Mouse (Mus musculus): ENCODE measurements around the gene Ciapin1. TPM values are rescaled to one million over a fixed set of nuclear protein-coding genes. Genes with fewer than 3 reads are reported as not detected.

Gene Ciapin1
- total and polyA plus RNA-seq, 2 experiments from 2014 or later: 62.5 to 144 TPM

GRCm38 (mm10) chr8:94874358-94874757 is 36.2 kb upstream of the Ciapin1 start:
- H3K4me1 ChIP-seq (ENCODE audit: insufficient read depth, low read length): peaks cover 29% of the 10 kb centered on the region

GRCm38 (mm10) chr8:94872576-94872975 is 34.4 kb upstream of the Ciapin1 start:
- Histone ChIP-seq H3K4me2 (ENCODE audit: low read depth, low read length) (0 out of 2 replicates have a peak overlapping the region, but pooled peaks have one; percentile 5), H3K9ac (replicated peaks; ENCODE audit: low read length) (no peak overlapping the region), H3K27ac (no peak overlapping the region), H3K4me1 (ENCODE audit: insufficient read depth, low read length) (peaks cover 35% of the 10 kb centered on the region), H3K27me3 (ENCODE audit: insufficient read depth, low read length) (no peaks in the 10 kb centered on the region), H3K4me3 (ENCODE audit: low read length) (no peak overlapping the region), H3K9me3 (ENCODE audit: low read length) (no peaks in the 10 kb centered on the region), H3K36me3 (ENCODE audit: insufficient read depth, low read length) (no peaks in the 10 kb centered on the region)
- ATAC-seq (no peak), DNase-seq (ENCODE audit: low spot score) (no peak)
- WGBS: 81% methylated on average over 2 of the region's 2 CpGs
- no peak for TF ChIP-seq CTCF (IDR thresholded peaks at IDR 0.05; ENCODE audit: low read depth)

More at GRCm38 (mm10) chr8:94874358-94874757, 36.2 kb upstream of the Ciapin1 start:
- ATAC-seq (no peak), DNase-seq (ENCODE audit: low spot score) (peak; percentile 70)
- Histone ChIP-seq H3K4me2 (ENCODE audit: low read depth, low read length) (peak overlapping the region; percentile 99), H3K36me3 (ENCODE audit: insufficient read depth, low read length) (no peaks in the 10 kb centered on the region), H3K27me3 (ENCODE audit: insufficient read depth, low read length) (no peaks in the 10 kb centered on the region), H3K4me3 (ENCODE audit: low read length) (no peak overlapping the region), H3K9me3 (ENCODE audit: low read length) (no peaks in the 10 kb centered on the region), H3K27ac (no peak overlapping the region), H3K9ac (replicated peaks; ENCODE audit: low read length) (no peak overlapping the region)
- WGBS: 18% methylated on average over 6 of the region's 6 CpGs
- TF ChIP-seq CTCF (IDR thresholded peaks at IDR 0.05; ENCODE audit: low read depth): peak; percentile 83

GRCm38 (mm10) chr8:94872156-94872555 is 34.0 kb upstream of the Ciapin1 start:
- no peak overlapping the region for H3K9ac ChIP-seq (replicated peaks; ENCODE audit: low read length)
- no peak overlapping the region for H3K27ac ChIP-seq
- no peak overlapping the region for H3K4me3 ChIP-seq (ENCODE audit: low read length)
- 0 out of 2 replicates have a peak overlapping the region, but pooled peaks have one; percentile 5 for H3K4me2 ChIP-seq (ENCODE audit: low read depth, low read length)
- no peaks in the 10 kb centered on the region for H3K27me3 ChIP-seq (ENCODE audit: insufficient read depth, low read length)
- no peaks in the 10 kb centered on the region for H3K36me3 ChIP-seq (ENCODE audit: insufficient read depth, low read length)
- ATAC-seq: no peak
- peak; percentile 50 for DNase-seq (ENCODE audit: low spot score)
- TF ChIP-seq CTCF (IDR thresholded peaks at IDR 0.05; ENCODE audit: low read depth): no peak
- no peaks in the 10 kb centered on the region for H3K9me3 ChIP-seq (ENCODE audit: low read length)
- peaks cover 35% of the 10 kb centered on the region for H3K4me1 ChIP-seq (ENCODE audit: insufficient read depth, low read length)
- WGBS: 32% methylated on average over 3 of the region's 3 CpGs

- peak; percentile 91 for DNase-seq (ENCODE audit: low spot score)
- H3K27ac ChIP-seq: peak overlapping the region; percentile 80
- peak overlapping the region; percentile 75 for H3K4me2 ChIP-seq (ENCODE audit: low read depth, low read length)
- WGBS: 5% methylated on average over 7 of the region's 7 CpGs
- peak overlapping the region; percentile 60 for H3K4me3 ChIP-seq (ENCODE audit: low read length)
- peaks cover 31% of the 10 kb centered on the region for H3K4me1 ChIP-seq (ENCODE audit: insufficient read depth, low read length)
- peaks cover 5% of the 10 kb centered on the region for H3K36me3 ChIP-seq (ENCODE audit: insufficient read depth, low read length)
- no peaks in the 10 kb centered on the region for H3K27me3 ChIP-seq (ENCODE audit: insufficient read depth, low read length)
- ATAC-seq: peak; percentile 76
- no peaks in the 10 kb centered on the region for H3K9me3 ChIP-seq (ENCODE audit: low read length)
- peak overlapping the region; percentile 76 for H3K9ac ChIP-seq (replicated peaks; ENCODE audit: low read length)
- TF ChIP-seq CTCF (IDR thresholded peaks at IDR 0.05; ENCODE audit: low read depth): peak; percentile 11; the same call in 1 of the 2 replicates
These were observed 33.1 kb upstream of the Ciapin1 start for GRCm38 (mm10) chr8:94871108-94871894.

GRCm38 (mm10) chr8:94870474-94871107 is 32.4 kb upstream of the Ciapin1 start:
- Histone ChIP-seq H3K4me2 (ENCODE audit: low read depth, low read length) (peak overlapping the region; percentile 75), H3K27ac (peak overlapping the region; percentile 80), H3K9me3 (ENCODE audit: low read length) (no peaks in the 10 kb centered on the region), H3K9ac (replicated peaks; ENCODE audit: low read length) (peak overlapping the region; percentile 76), H3K4me3 (ENCODE audit: low read length) (peak overlapping the region; percentile 60), H3K4me1 (ENCODE audit: insufficient read depth, low read length) (peaks cover 29% of the 10 kb centered on the region), H3K36me3 (ENCODE audit: insufficient read depth, low read length) (peaks cover 13% of the 10 kb centered on the region), H3K27me3 (ENCODE audit: insufficient read depth, low read length) (no peaks in the 10 kb centered on the region)
- WGBS: under 1% methylated on average over 20 of the region's 22 CpGs
- DNase-seq (ENCODE audit: low spot score): peak; percentile 81
- no peak for TF ChIP-seq CTCF (IDR thresholded peaks at IDR 0.05; ENCODE audit: low read depth)
- ATAC-seq: peak; percentile 61

- DNase-seq (ENCODE audit: low spot score) (no peak), ATAC-seq (no peak)
- H3K9me3 ChIP-seq (ENCODE audit: low read length): no peaks in the 10 kb centered on the region
- no peaks in the 10 kb centered on the region for H3K27me3 ChIP-seq (ENCODE audit: insufficient read depth, low read length)
- WGBS: 12% methylated on average over 4 of the region's 4 CpGs
- no peak for TF ChIP-seq CTCF (IDR thresholded peaks at IDR 0.05; ENCODE audit: low read depth)
- peak overlapping the region; percentile 80; the same call in 1 of the 2 replicates for H3K27ac ChIP-seq
- peak overlapping the region; percentile 60 for H3K4me3 ChIP-seq (ENCODE audit: low read length)
- H3K9ac ChIP-seq (replicated peaks; ENCODE audit: low read length): peak overlapping the region; percentile 76
- H3K4me1 ChIP-seq (ENCODE audit: insufficient read depth, low read length): peaks cover 23% of the 10 kb centered on the region
- peak overlapping the region; percentile 75 for H3K4me2 ChIP-seq (ENCODE audit: low read depth, low read length)
- H3K36me3 ChIP-seq (ENCODE audit: insufficient read depth, low read length): peaks cover 16% of the 10 kb centered on the region
These were observed 31.8 kb upstream of the Ciapin1 start for GRCm38 (mm10) chr8:94870003-94870402.
